Mouse (Mus musculus): ENCODE data around the gene Uap1.

DNA sequence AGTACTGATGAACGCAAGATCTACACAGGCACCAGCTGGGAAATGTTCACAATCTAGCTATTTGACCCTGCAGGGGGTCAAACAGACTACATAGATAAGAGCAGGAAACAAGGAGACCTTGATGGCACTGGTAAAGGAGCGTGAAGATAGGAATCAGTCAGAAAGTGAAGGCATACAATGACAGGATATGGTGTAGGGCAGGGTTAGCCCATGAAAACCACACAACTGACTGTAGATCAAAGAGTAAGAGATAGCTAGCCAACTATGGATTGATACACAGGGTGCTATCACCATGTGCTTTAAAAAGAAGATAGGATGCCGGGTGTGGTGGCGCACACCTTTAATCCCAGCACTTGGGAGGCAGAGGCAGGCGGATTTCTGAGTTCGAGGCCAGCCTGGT, 7.0 kb downstream of the Uap1 start:
- no peak for TF ChIP-seq CTCF (IDR thresholded peaks at IDR 0.05; ENCODE audit: low read depth)
- TF ChIP-seq EP300 (IDR thresholded peaks at IDR 0.05; ENCODE audit: low read depth): no peak
